Mouse (Mus musculus) thymus, adult 2 months (tissue): ENCODE measurements around the gene Actg2. TPM values are rescaled to one million over a fixed set of nuclear protein-coding genes. Genes with fewer than 3 reads are reported as not detected.

Source experiments
- DNase-seq: peaks from one replicate; pipeline ENCODE4 v3.0.0; 2021
- H3K27ac ChIP-seq: fragments of 200-500 bp; 2 replicates; pipeline ENCODE4 v1.5.1; 2012; ENCODE audit warnings: low read length, control low read depth; ENCODE audit not compliant: control insufficient read depth, insufficient read depth
- H3K27me3 ChIP-seq: fragments of 200-500 bp; 2 replicates; pipeline ENCODE4 v1.6.1; 2012; ENCODE audit warnings: mild to moderate bottlenecking, low read length, moderate library complexity, mixed read lengths; ENCODE audit not compliant: control insufficient read depth, insufficient read depth
- H3K36me3 ChIP-seq: fragments of 200-500 bp; 2 replicates; pipeline ENCODE4 v1.6.1; 2012; ENCODE audit warnings: mild to moderate bottlenecking, low read length, moderate library complexity; ENCODE audit not compliant: control insufficient read depth, insufficient read depth
- H3K4me1 ChIP-seq: fragments of 200-500 bp; replicated peaks from 2 replicates; pipeline ENCODE4 v1.6.1; 2012; ENCODE audit warnings: low read length; ENCODE audit not compliant: control insufficient read depth, insufficient read depth
- H3K4me3 ChIP-seq: fragments of 200-500 bp; 2 replicates; pipeline ENCODE4 v1.5.1; 2012; ENCODE audit warnings: mild to moderate bottlenecking, low read length, control low read depth, moderate library complexity; ENCODE audit not compliant: control insufficient read depth, insufficient read depth
- CTCF ChIP-seq: fragments of 200-500 bp; IDR thresholded peaks from 2 replicates; pipeline ENCODE4 v1.5.1; 2012; ENCODE audit warnings: mild to moderate bottlenecking, control low read depth, low read length, moderate library complexity, borderline replicate concordance; ENCODE audit not compliant: control insufficient read depth, poor library complexity, insufficient read depth; ENCODE audit errors: extremely low read depth
- POLR2A ChIP-seq: fragments of 200-500 bp; IDR thresholded peaks from 2 replicates; pipeline ENCODE4 v1.6.1; 2012; ENCODE audit warnings: mild to moderate bottlenecking, low read length, control low read depth, moderate library complexity; ENCODE audit not compliant: control insufficient read depth, poor library complexity, insufficient read depth; ENCODE audit errors: extremely low read depth
- WGBS: fragments of 180-500 bp; shearing (Covaris S2); methylation state at CpG from one replicate; pipeline ENCODE4 v1.1.7; 2018; 5-methylcytosine and 5-hydroxymethylcytosine counted together
- polyA plus RNA-seq: library from polyadenylated mRNA; depleted of rRNA; stranded (reverse); fragments of >200 nt; gene quantifications from 2 replicates; pipeline ENCODE4 v1.2.3, GENCODE M21; 2012

The Actg2 gene
- polyA plus RNA-seq, 1 experiment: 2.3 TPM

GRCm38 (mm10) chr6:83541756-83542456 is 5.8 kb upstream of the Actg2 start:
- 90% methylated on average over 11 of the region's 11 CpGs for WGBS
- Histone ChIP-seq H3K4me3 (no peak overlapping the region), H3K4me1 (no peaks in the 10 kb centered on the region), H3K27me3 (no peaks in the 10 kb centered on the region), H3K36me3 (peaks cover 12% of the 10 kb centered on the region), H3K27ac (no peak overlapping the region)
- no peak for DNase-seq
- TF ChIP-seq CTCF (no peak), POLR2A (no peak)

- TF ChIP-seq CTCF: no peak
- TF ChIP-seq POLR2A: no peak
- Histone ChIP-seq H3K27ac (no peak overlapping the region), H3K4me1 (no peaks in the 10 kb centered on the region), H3K4me3 (no peak overlapping the region), H3K36me3 (peaks cover 7% of the 10 kb centered on the region; the same call in 1 of the 2 replicates), H3K27me3 (no peaks in the 10 kb centered on the region)
- 67% methylated on average over 4 of the region's 4 CpGs for WGBS
- DNase-seq: no peak
Observed at GRCm38 (mm10) chr6:83540017-83540416, 4.0 kb upstream of the Actg2 start.

- DNase-seq: no peak
- Histone ChIP-seq H3K36me3 (no peaks in the 10 kb centered on the region), H3K27ac (no peak overlapping the region), H3K4me3 (no peak overlapping the region), H3K4me1 (no peaks in the 10 kb centered on the region), H3K27me3 (no peaks in the 10 kb centered on the region)
- WGBS: 44% methylated on average over 6 of the region's 6 CpGs
- TF ChIP-seq CTCF: no peak
- no peak for TF ChIP-seq POLR2A
Observed at GRCm38 (mm10) chr6:83536795-83537059, 662 bp upstream of the Actg2 start.

- Histone ChIP-seq H3K4me1 (no peaks in the 10 kb centered on the region), H3K27ac (no peak overlapping the region), H3K27me3 (no peaks in the 10 kb centered on the region), H3K36me3 (no peaks in the 10 kb centered on the region), H3K4me3 (no peak overlapping the region)
- whole genome bisulfite sequencing: 89% methylated on average over 2 of the region's 2 CpGs
- DNase-seq: no peak
- TF ChIP-seq CTCF (no peak), POLR2A (no peak)
Observed at GRCm38 (mm10) chr6:83532608-83533007, 3.5 kb downstream of the Actg2 start.

GRCm38 (mm10) chr6:83523194-83523593 is 12.9 kb downstream of the Actg2 start:
- Histone ChIP-seq H3K36me3 (no peaks in the 10 kb centered on the region), H3K27me3 (no peaks in the 10 kb centered on the region), H3K27ac (no peak overlapping the region), H3K4me1 (peaks cover 3% of the 10 kb centered on the region), H3K4me3 (no peak overlapping the region)
- TF ChIP-seq CTCF: no peak
- no peak for TF ChIP-seq POLR2A
- DNase-seq: no peak
- 78% methylated on average over 6 of the region's 6 CpGs for WGBS

- Histone ChIP-seq H3K36me3 (no peaks in the 10 kb centered on the region), H3K27me3 (no peaks in the 10 kb centered on the region), H3K4me1 (no peaks in the 10 kb centered on the region), H3K27ac (no peak overlapping the region), H3K4me3 (no peak overlapping the region)
- 80% methylated on average over 6 of the region's 6 CpGs for WGBS
- TF ChIP-seq CTCF (no peak), POLR2A (no peak)
- no peak for DNase-seq
Observed at GRCm38 (mm10) chr6:83521784-83522183, 14.3 kb downstream of the Actg2 start.

GRCm38 (mm10) chr6:83518637-83519036 is 17.4 kb downstream of the Actg2 start:
- no peaks in the 10 kb centered on the region for H3K4me1 ChIP-seq
- no peak for DNase-seq
- H3K27me3 ChIP-seq: no peaks in the 10 kb centered on the region
- TF ChIP-seq POLR2A (no peak), CTCF (no peak)
- H3K4me3 ChIP-seq: no peak overlapping the region
- no peak overlapping the region for H3K27ac ChIP-seq
- 70% methylated on average over 3 of the region's 3 CpGs for WGBS
- H3K36me3 ChIP-seq: no peaks in the 10 kb centered on the region
